Mouse (Mus musculus) heart, embryonic 11.5 days (tissue): ENCODE data around the gene Tgif2. TPM values are rescaled to one million over a fixed set of nuclear protein-coding genes. Genes with fewer than 3 reads are reported as not detected.

Source experiments
- ATAC-seq: fragments of 200-750 bp; cut with Nextera tagmentation; replicated peaks from 2 replicates; pipeline ENCODE4 v1.8.0; 2017; ENCODE audit warnings: moderate library complexity; ENCODE audit not compliant: insufficient number of reproducible peaks, low FRiP score, low TSS enrichment
- H3K27ac ChIP-seq: fragments of 300-500 bp; sonication (generic); 2 replicates; pipeline ENCODE4 v1.5.1; 2014; ENCODE audit warnings: mild to moderate bottlenecking, low read depth, low read length
- H3K27me3 ChIP-seq: fragments of 300-500 bp; sonication (generic); 2 replicates; pipeline ENCODE4 v1.6.1; 2014; ENCODE audit warnings: mild to moderate bottlenecking, low read length, mixed read lengths; ENCODE audit not compliant: control insufficient read depth, insufficient read depth
- H3K36me3 ChIP-seq: fragments of 300-500 bp; sonication (generic); 2 replicates; pipeline ENCODE4 v1.6.1; 2014; ENCODE audit warnings: mild to moderate bottlenecking, low read length, moderate library complexity, mixed read lengths; ENCODE audit not compliant: control insufficient read depth, insufficient read depth
- H3K4me1 ChIP-seq: fragments of 300-500 bp; sonication (generic); 2 replicates; pipeline ENCODE4 v1.6.1; 2014; ENCODE audit warnings: low read length; ENCODE audit not compliant: control insufficient read depth, insufficient read depth
- H3K4me2 ChIP-seq: fragments of 300-500 bp; sonication (generic); 2 replicates; pipeline ENCODE4 v1.6.1; 2014; ENCODE audit warnings: mild to moderate bottlenecking, moderate library complexity
- H3K4me3 ChIP-seq: fragments of 300-500 bp; sonication (generic); 2 replicates; pipeline ENCODE4 v1.5.1; 2014; ENCODE audit warnings: low read depth, low read length
- H3K9ac ChIP-seq: fragments of 300-500 bp; sonication (generic); 2 replicates; pipeline ENCODE4 v1.6.1; 2014; ENCODE audit warnings: mild to moderate bottlenecking, low read depth, low read length, moderate library complexity
- H3K9me3 ChIP-seq: fragments of 300-500 bp; sonication (generic); replicated peaks from 2 replicates; pipeline ENCODE4 v1.6.1; 2016; ENCODE audit warnings: low read length; ENCODE audit not compliant: control insufficient read depth
- WGBS: fragments of 180-500 bp; shearing (Covaris S2); extraction: QIAGEN DNeasy Blood & Tissue Kit; methylation state at CpG from one replicate; pipeline ENCODE4 v1.1.7; 2014; ENCODE audit not compliant: insufficient replicate concordance; 5-methylcytosine and 5-hydroxymethylcytosine counted together
- polyA plus RNA-seq: library from polyadenylated mRNA; unstranded; fragments of >200 nt; fragmentation: Nextera tagmentation; extraction: Ambion mirVana; gene quantifications from 2 replicates; pipeline ENCODE4 v1.2.1, GENCODE M21; 2014

Tgif2 gene
- polyA plus RNA-seq, 1 experiment from 2014 or later = 42.7 TPM

DNA sequence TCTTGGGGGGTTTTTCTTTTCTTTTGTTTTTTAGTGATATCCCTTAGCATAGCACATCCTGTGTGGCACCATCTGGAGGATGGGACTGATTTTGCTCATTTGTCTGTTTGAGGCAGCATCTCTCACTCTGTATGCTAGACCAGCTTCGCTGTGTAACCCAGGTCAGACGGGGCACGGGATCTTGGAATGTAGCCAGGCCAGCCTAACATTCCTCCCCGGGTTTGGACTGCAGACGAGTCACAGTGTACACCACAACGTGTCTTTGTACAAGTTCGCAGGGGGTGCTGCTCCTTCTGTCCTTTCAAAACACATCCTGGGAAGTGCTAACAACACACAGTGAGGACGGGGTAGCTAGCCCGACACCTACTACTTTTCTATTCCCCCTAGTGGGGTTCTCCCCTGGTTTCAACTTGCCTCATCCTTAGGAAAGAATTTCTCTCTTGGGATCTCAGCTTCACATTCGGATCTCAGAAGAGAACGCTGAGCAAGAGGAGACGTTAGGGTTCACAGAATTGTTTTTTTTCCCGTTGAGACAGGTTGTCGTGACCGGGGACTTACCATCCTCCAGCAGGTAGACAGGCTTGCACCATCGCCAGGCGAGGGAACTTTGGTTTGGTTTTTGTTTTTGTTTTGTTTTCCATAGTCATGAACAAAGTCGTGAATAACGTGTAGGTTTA, 22.4 kb downstream of the Tgif2 start:
- Histone ChIP-seq H3K4me1 (peaks cover 13% of the 10 kb centered on the region; the same call in 1 of the 2 replicates), H3K9me3 (no peaks in the 10 kb centered on the region), H3K27ac (peak overlapping the region; percentile 93), H3K4me2 (peak overlapping the region; percentile 76), H3K4me3 (peak overlapping the region; percentile 73), H3K36me3 (0 out of 2 replicates have a peak, but pooled peaks cover 10% of the 10 kb centered on the region), H3K9ac (peak overlapping the region; percentile 84), H3K27me3 (no peaks in the 10 kb centered on the region)
- WGBS = under 1% methylated on average over 19 of the region's 19 CpGs
- no peak for ATAC-seq

DNA sequence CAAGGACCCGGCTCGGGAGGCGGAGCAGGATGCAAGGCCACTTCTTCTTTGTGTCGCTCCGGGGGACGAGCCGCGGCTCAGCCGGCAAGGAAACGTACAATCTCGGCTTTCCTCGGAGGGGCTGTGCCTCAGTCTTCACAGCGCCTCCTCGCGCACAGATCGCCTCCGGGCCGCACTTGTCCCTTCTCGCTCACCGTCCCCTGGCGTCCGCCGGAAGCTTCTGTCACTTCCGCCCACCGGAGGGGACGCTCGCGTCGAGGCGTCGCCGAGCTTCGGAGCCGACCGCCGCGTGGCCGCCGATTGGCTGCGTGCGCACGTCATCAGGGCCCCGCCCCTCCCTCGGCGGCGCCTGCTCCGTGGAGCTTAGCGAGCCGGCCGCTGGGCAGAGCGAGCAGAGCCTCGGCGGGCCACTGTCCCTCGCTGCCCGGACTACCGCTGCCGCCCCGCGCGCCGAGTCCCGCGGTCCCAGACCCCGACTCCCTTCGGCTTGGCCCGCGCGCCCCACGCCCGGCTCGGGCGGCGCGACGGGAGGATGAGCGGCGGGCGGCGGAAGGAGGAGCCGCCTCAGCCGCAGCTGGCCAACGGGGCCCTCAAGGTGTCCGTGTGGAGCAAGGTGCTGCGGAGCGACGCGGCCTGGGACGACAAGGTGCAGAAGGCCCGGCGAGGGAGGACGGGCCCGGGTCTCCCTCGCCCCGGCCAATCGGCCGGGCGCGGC, 23.1 kb downstream of the Tgif2 start, which contains the start of gene Rab5if:
Gene Rab5if, plus strand, starts transcription at position 357 of the 715 bp plus-strand sequence.
- ATAC-seq = peak; percentile 95
- no peaks in the 10 kb centered on the region for H3K9me3 ChIP-seq
- under 1% methylated on average over 83 of the region's 98 CpGs for WGBS

DNA sequence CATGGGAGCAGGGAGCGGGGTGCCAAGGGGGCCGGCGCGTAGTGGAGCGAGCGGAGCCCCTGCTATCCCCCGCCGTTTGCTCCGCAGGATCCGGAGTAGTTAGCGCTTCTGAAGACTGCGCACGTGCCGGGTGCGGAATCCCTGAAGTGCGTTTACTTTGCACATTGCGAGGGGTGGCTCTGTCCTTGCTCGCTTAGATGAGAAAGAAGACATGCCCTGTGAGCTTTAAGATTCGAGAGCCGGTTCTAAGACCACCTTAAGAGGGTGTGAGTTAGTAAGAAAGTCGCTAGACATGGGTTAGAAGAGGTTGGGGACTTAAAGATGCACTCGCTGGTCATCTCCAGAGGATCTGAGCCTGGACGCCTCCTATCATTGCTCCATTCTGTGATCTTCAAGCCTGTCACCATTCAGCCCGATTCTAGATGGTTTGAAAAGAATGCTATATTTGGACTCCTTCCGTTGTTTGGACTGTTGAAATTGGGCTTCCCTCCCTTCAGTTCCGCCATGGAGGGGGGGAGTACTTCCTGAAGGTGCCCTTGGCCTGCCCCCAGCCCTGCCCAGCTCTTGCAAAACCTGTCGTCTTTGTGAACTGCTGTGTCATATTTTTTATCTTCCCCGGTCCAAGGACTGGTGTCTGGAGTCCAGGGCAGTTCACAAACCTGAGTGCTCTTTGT, 23.8 kb downstream of the Tgif2 start:
- ATAC-seq = 0 out of 2 replicates have a peak, but pooled peaks have one; percentile 20
- Histone ChIP-seq H3K9me3 (no peaks in the 10 kb centered on the region), H3K4me1 (peaks cover 6% of the 10 kb centered on the region; the same call in 1 of the 2 replicates), H3K4me2 (peak overlapping the region; percentile 76), H3K27ac (peak overlapping the region; percentile 93), H3K4me3 (peak overlapping the region; percentile 73), H3K9ac (peak overlapping the region; percentile 93), H3K27me3 (no peaks in the 10 kb centered on the region), H3K36me3 (peaks cover 7% of the 10 kb centered on the region; the same call in 1 of the 2 replicates)
- under 1% methylated on average over 28 of the region's 28 CpGs for WGBS

More for the DNA sequence above, 23.1 kb downstream of the Tgif2 start, which contains the start of gene Rab5if:
- Histone ChIP-seq H3K4me1 (peaks cover 9% of the 10 kb centered on the region; the same call in 1 of the 2 replicates), H3K9ac (peak within 1 kb of the TSS; percentile 93), H3K4me3 (peak within 1 kb of the TSS; percentile 73), H3K27ac (peak within 1 kb of the TSS; percentile 93), H3K4me2 (peak within 1 kb of the TSS; percentile 76), H3K36me3 (0 out of 2 replicates have a peak, but pooled peaks cover 10% of the 10 kb centered on the region), H3K27me3 (no peaks in the 10 kb centered on the region)

DNA sequence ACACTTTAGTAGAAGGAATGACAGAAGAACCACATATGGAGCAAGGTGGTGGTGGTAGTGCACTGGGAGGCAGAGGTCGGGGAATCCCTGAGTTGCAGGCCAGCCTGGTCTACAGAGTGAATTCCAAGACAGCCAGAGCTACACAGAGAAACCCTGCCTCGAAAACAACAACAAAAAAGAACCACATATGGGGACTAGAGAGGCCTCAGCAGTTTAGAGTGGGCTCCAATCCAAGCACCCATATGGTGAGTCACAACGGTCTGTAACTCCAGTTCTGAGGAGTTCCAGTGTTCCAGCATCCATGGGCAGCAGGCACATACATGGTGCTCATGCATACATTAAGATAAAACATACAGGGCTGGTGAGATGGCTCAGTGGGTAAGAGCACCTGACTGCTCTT, 24.7 kb downstream of the Tgif2 start:
- peak overlapping the region; percentile 76 for H3K4me2 ChIP-seq
- H3K4me3 ChIP-seq = peak overlapping the region; percentile 73
- H3K4me1 ChIP-seq = peaks cover 6% of the 10 kb centered on the region; the same call in 1 of the 2 replicates
- H3K9me3 ChIP-seq = no peaks in the 10 kb centered on the region
- WGBS = 82% methylated on average over 3 of the region's 3 CpGs
- H3K9ac ChIP-seq = peak overlapping the region; percentile 93; the same call in 1 of the 2 replicates
- H3K36me3 ChIP-seq = peaks cover 13% of the 10 kb centered on the region; the same call in 1 of the 2 replicates
- no peaks in the 10 kb centered on the region for H3K27me3 ChIP-seq
- no peak for ATAC-seq
- H3K27ac ChIP-seq = peak overlapping the region; percentile 93; the same call in 1 of the 2 replicates

DNA sequence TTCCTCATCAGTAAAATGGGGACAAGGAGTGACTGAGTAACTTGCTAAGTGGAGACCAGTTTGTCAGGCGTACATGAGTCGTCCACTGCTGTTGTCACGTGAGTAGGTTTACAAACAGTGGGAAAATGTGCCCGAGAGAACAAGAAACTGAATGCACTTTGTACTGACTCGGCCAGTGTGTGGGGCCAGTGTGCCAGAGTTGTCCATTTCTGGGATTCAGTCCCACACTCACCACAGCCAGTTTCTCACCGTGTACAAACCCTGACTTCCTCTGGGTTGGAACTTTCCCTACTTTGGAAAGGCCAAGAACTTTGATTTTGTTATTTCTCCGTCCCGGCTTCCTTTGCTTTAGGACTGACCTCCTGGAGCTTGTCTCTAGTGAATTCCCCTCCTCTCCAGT, 29.2 kb downstream of the Tgif2 start:
- 83% methylated on average over 8 of the region's 8 CpGs for WGBS
- no peak overlapping the region for H3K27ac ChIP-seq
- H3K4me3 ChIP-seq = no peak overlapping the region
- peaks cover 11% of the 10 kb centered on the region; the same call in 1 of the 2 replicates for H3K4me1 ChIP-seq
- no peak for ATAC-seq
- no peak overlapping the region for H3K9ac ChIP-seq
- H3K9me3 ChIP-seq = no peaks in the 10 kb centered on the region
- H3K4me2 ChIP-seq = no peak overlapping the region
- peaks cover 18% of the 10 kb centered on the region for H3K36me3 ChIP-seq
- H3K27me3 ChIP-seq = no peaks in the 10 kb centered on the region

DNA sequence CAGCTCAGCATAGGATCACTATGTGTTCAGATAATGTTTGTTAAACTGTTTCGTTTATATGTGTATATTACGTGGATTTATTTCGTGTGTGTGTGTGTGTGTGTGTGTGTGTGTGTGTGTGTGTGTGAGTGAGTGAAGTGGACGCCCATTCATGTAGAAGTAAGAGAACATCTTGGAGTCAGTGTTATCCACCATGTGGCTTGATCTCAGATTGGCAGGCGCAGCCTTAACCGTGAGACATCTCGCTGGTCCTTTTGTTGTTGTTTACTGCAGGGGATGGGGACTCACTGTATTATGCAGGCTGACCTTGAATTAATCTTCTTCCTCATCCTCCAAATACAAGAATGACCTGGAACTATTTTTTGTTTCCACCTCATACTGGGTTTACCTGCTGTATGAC, 29.7 kb downstream of the Tgif2 start:
- no peak for ATAC-seq
- H3K9me3 ChIP-seq = no peaks in the 10 kb centered on the region
- no peak overlapping the region for H3K9ac ChIP-seq
- H3K36me3 ChIP-seq = peaks cover 23% of the 10 kb centered on the region
- no peak overlapping the region for H3K4me3 ChIP-seq
- WGBS = 89% methylated on average over 7 of the region's 7 CpGs
- H3K4me2 ChIP-seq = no peak overlapping the region
- H3K27ac ChIP-seq = no peak overlapping the region
- H3K4me1 ChIP-seq = peaks cover 6% of the 10 kb centered on the region; the same call in 1 of the 2 replicates
- no peaks in the 10 kb centered on the region for H3K27me3 ChIP-seq

DNA sequence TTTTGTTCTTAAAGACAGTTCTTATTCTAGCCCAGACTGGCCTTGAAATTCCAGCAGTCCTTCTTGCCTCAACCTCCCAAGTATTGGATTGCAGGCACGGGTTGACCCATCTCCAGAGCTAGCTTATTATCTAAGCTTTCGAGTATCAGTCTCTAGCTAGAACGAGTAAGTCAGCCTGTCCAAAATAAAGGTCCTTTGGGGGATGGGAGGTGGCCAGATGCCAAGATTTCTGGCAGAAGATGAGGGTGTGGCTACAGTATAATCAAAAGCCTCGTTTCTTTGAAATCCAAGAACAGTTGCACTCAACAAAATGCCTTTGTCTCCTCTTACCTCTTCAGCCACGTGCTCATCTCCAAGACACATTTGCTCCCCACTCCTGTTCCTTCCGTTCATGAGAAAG, 30.7 kb downstream of the Tgif2 start:
- no peaks in the 10 kb centered on the region for H3K27me3 ChIP-seq
- 54% methylated on average over 6 of the region's 6 CpGs for WGBS
- no peak overlapping the region for H3K27ac ChIP-seq
- no peaks in the 10 kb centered on the region for H3K9me3 ChIP-seq
- no peak for ATAC-seq
- no peak overlapping the region for H3K4me3 ChIP-seq
- H3K4me2 ChIP-seq = no peak overlapping the region
- peaks cover 24% of the 10 kb centered on the region for H3K36me3 ChIP-seq
- H3K4me1 ChIP-seq = 0 out of 2 replicates have a peak, but pooled peaks cover 5% of the 10 kb centered on the region
- H3K9ac ChIP-seq = no peak overlapping the region

DNA sequence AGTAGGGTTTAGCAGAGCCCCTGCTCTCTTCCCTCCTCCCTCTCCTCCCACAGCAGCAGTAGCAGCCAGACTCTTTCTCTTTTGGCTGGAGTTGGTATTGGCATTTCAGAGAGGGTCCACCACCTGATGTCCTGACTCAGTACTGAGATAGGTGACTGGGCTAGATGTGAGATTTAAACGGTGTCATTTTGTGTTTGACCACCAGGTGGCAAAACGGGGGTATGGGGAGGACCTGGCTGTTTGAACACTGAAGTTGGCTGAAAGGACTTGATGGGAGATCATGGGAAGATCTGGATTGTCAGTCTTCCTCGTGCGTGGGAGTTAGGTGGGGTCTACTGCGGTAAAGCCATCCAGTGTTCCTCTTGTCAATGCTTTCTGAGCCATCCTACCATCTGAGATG, 33.8 kb downstream of the Tgif2 start:
- H3K36me3 ChIP-seq = peaks cover 17% of the 10 kb centered on the region
- H3K9me3 ChIP-seq = no peaks in the 10 kb centered on the region
- 0 out of 2 replicates have a peak, but pooled peaks cover 5% of the 10 kb centered on the region for H3K4me1 ChIP-seq
- WGBS = 32% methylated on average over 5 of the region's 5 CpGs
- H3K4me2 ChIP-seq = no peak overlapping the region
- no peak overlapping the region for H3K27ac ChIP-seq
- no peak overlapping the region for H3K9ac ChIP-seq
- ATAC-seq = no peak
- no peaks in the 10 kb centered on the region for H3K27me3 ChIP-seq
- no peak overlapping the region for H3K4me3 ChIP-seq
